Mouse (Mus musculus) thymus, postnatal 4 days (tissue): ENCODE results near the gene Sgta.
A peak's percentile ranks its signal among the peaks of the same experiment; 100 is the strongest.
"Not testable (repeated sequence)": the region's sequence is repeated elsewhere in the genome, so short reads cannot be mapped to it uniquely, and the experiment has no call there.

Experiments
- DNase-seq: peaks from one replicate; pipeline ENCODE4 v3.0.0; 2021

The Sgta gene

GRCm38 (mm10) chr10:81057406-81058130 lies 2.4 kb downstream of the Sgta start:
- DNase-seq = no peak

GRCm38 (mm10) chr10:81055802-81056340 lies 4.1 kb downstream of the Sgta start:
- DNase-seq = not testable (repeated sequence)

GRCm38 (mm10) chr10:81055169-81055568 lies 4.8 kb downstream of the Sgta start:
- no peak for DNase-seq

- DNase-seq = no peak
These were observed 7.4 kb downstream of the Sgta start for GRCm38 (mm10) chr10:81052577-81052976.

- no peak for DNase-seq
These were observed 8.8 kb downstream of the Sgta start for GRCm38 (mm10) chr10:81051133-81051532.

- DNase-seq = peak; percentile 70
These were observed 9.3 kb downstream of the Sgta start for GRCm38 (mm10) chr10:81050645-81051044.

GRCm38 (mm10) chr10:81045246-81045645 lies 14.7 kb downstream of the Sgta start:
- not testable (repeated sequence) for DNase-seq

GRCm38 (mm10) chr10:81041458-81042175 lies 18.4 kb downstream of the Sgta start:
- peak; percentile 88 for DNase-seq

- peak; percentile 99 for DNase-seq
These were observed 22.9 kb downstream of the Sgta start, which contains the start of gene Slc39a3 for GRCm38 (mm10) chr10:81036988-81037580. Gene Slc39a3 (minus strand): TSS chr10:81037426.

- peak; percentile 60 for DNase-seq
These were observed 23.7 kb downstream of the Sgta start for GRCm38 (mm10) chr10:81036251-81036650.

GRCm38 (mm10) chr10:81033586-81033985 lies 26.4 kb downstream of the Sgta start:
- no peak for DNase-seq

- no peak for DNase-seq
These were observed 30.9 kb downstream of the Sgta start for GRCm38 (mm10) chr10:81029031-81029430.

GRCm38 (mm10) chr10:81028219-81028618 lies 31.8 kb downstream of the Sgta start:
- no peak for DNase-seq

GRCm38 (mm10) chr10:81027331-81027730 lies 32.6 kb downstream of the Sgta start:
- no peak for DNase-seq

GRCm38 (mm10) chr10:81026857-81027256 lies 33.1 kb downstream of the Sgta start:
- DNase-seq = no peak

GRCm38 (mm10) chr10:81025639-81026275 lies 34.2 kb downstream of the Sgta start, which contains the start of gene Diras1:
Gene Diras1 (minus strand): TSS chr10:81025662.
- DNase-seq = no peak

GRCm38 (mm10) chr10:81025047-81025621 lies 34.8 kb downstream of the Sgta start:
- no peak for DNase-seq

- DNase-seq = no peak
These were observed 35.5 kb downstream of the Sgta start for GRCm38 (mm10) chr10:81024346-81024937.

GRCm38 (mm10) chr10:81022744-81023143 lies 37.2 kb downstream of the Sgta start:
- DNase-seq = peak; percentile 33

GRCm38 (mm10) chr10:81021547-81022110 lies 38.4 kb downstream of the Sgta start:
- no peak for DNase-seq

- no peak for DNase-seq
These were observed 39.8 kb downstream of the Sgta start for GRCm38 (mm10) chr10:81020207-81020606.

- no peak for DNase-seq
These were observed 40.3 kb downstream of the Sgta start for GRCm38 (mm10) chr10:81019687-81020086.
